In genomic region chr16:41996956-41997355, GRCm38 (mm10) we compare ENCODE assay signal across 24 mouse cellular contexts.
DNase-seq lines count a peak whose midpoint lies in the region; ATAC-seq lines count a peak whose summit lies in the region.
"Had no signal": no experiment of that assay in that cellular context is flagged by ENCODE, and none has a peak within 500 bp of the region (broad histone marks: within the 10 kb centered on the region; RNA-seq: fewer than 3 reads in every experiment).

No protein-coding gene starts in this region.

- H3K4me2 ChIP-seq in midbrain, embryonic 11.5 days = no peak overlapping the region
- H3K4me2 ChIP-seq in midbrain, embryonic 13.5 days (replicated peaks) = no peak overlapping the region
- H3K4me2 ChIP-seq: embryonic facial prominence, embryonic 15.5 days; forebrain, embryonic 15.5 days; heart, embryonic 15.5 days; hindbrain, embryonic 14.5 days; liver, embryonic 11.5 days; neural tube, embryonic 15.5 days had no signal

- 93% methylated on average over 1 of the region's 1 CpGs for WGBS in midbrain, embryonic 11.5 days
- 89% methylated on average over 1 of the region's 1 CpGs for WGBS in midbrain, embryonic 13.5 days

- no peaks in the 10 kb centered on the region for H3K36me3 ChIP-seq in midbrain, embryonic 11.5 days (ENCODE audit: control insufficient read depth, insufficient read depth, low read length)
- no peaks in the 10 kb centered on the region for H3K36me3 ChIP-seq in midbrain, embryonic 13.5 days
- H3K36me3 ChIP-seq: embryonic facial prominence, embryonic 15.5 days; forebrain, embryonic 15.5 days; heart, embryonic 15.5 days; midbrain, embryonic 10.5 days; neural tube, embryonic 15.5 days had no signal

- no peaks in the 10 kb centered on the region for H3K4me1 ChIP-seq in midbrain, embryonic 11.5 days (ENCODE audit: control insufficient read depth, insufficient read depth, low read length)
- H3K4me1 ChIP-seq in midbrain, embryonic 13.5 days (replicated peaks) = no peaks in the 10 kb centered on the region
- H3K4me1 ChIP-seq: embryonic facial prominence, embryonic 15.5 days; forebrain, embryonic 15.5 days; heart, embryonic 15.5 days; midbrain, embryonic 10.5 days; neural tube, embryonic 15.5 days had no signal

- no peaks in the 10 kb centered on the region for H3K9me3 ChIP-seq in midbrain, embryonic 11.5 days (ENCODE audit: control insufficient read depth, low read length)
- H3K9me3 ChIP-seq in midbrain, embryonic 13.5 days = no peaks in the 10 kb centered on the region
- H3K9me3 ChIP-seq: embryonic facial prominence, embryonic 15.5 days; forebrain, embryonic 15.5 days; heart, embryonic 15.5 days; midbrain, embryonic 10.5 days; neural tube, embryonic 15.5 days had no signal

- no peak overlapping the region for H3K9ac ChIP-seq in midbrain, embryonic 11.5 days (ENCODE audit: low read length)
- no peak overlapping the region for H3K9ac ChIP-seq in midbrain, embryonic 13.5 days (replicated peaks)
- H3K9ac ChIP-seq: embryonic facial prominence, embryonic 15.5 days; forebrain, embryonic 15.5 days; heart, embryonic 15.5 days; hindbrain, embryonic 14.5 days; neural tube, embryonic 15.5 days had no signal

- ATAC-seq in cerebellum, adult (ENCODE audit: insufficient number of reproducible peaks, low FRiP score, low TSS enrichment) = no peak
- no peak for ATAC-seq in midbrain, embryonic 11.5 days (ENCODE audit: low FRiP score)
- ATAC-seq in midbrain, embryonic 13.5 days = no peak
- ATAC-seq: activated CD4-positive, CD25-positive, alpha-beta regulatory T cell, adult 4 months; forebrain, embryonic 15.5 days; inflammation-experienced regulatory T-cells, adult 6 months had no signal

- no peak overlapping the region for H3K4me3 ChIP-seq in midbrain, embryonic 11.5 days (ENCODE audit: low read depth, low read length)
- H3K4me3 ChIP-seq in midbrain, embryonic 13.5 days (replicated peaks) = no peak overlapping the region
- H3K4me3 ChIP-seq: embryonic facial prominence, embryonic 15.5 days; forebrain, embryonic 15.5 days; heart, embryonic 15.5 days; midbrain, embryonic 10.5 days; neural tube, embryonic 15.5 days had no signal

- peak; percentile 25 for DNase-seq in cerebellum, adult 11-12 months
- peak; percentile 44 to 45 for DNase-seq in frontal cortex, adult 2 months (ENCODE audit: extremely low spot score in 1 of 2, low spot score in 1 of 2)
- no peak for DNase-seq in frontal cortex, postnatal 10 days (ENCODE audit: low spot score in 2 of 2)
- DNase-seq in midbrain, embryonic 11.5 days (ENCODE audit: low spot score, missing footprints) = peak; percentile 26
- peak; percentile 25 to 62 for DNase-seq in layer of hippocampus, postnatal 14 days (ENCODE audit: low spot score in 2 of 2)
- DNase-seq in liver = no peak
- DNase-seq: adrenal gland, postnatal 10 days; heart, postnatal 4 days; kidney, adult 18-20 months; lung, adult 18-20 months; lung, postnatal 10 days; spleen, adult 18-20 months; thymus, postnatal 36 days had no signal

- H3K27ac ChIP-seq in midbrain, embryonic 11.5 days (ENCODE audit: low read depth, low read length) = no peak overlapping the region
- no peak overlapping the region for H3K27ac ChIP-seq in midbrain, embryonic 13.5 days
- H3K27ac ChIP-seq: embryonic facial prominence, embryonic 15.5 days; forebrain, embryonic 15.5 days; heart, embryonic 15.5 days; hindbrain, embryonic 14.5 days; midbrain, embryonic 10.5 days; neural tube, embryonic 15.5 days had no signal

- no peaks in the 10 kb centered on the region for H3K27me3 ChIP-seq in midbrain, embryonic 11.5 days (ENCODE audit: control insufficient read depth, insufficient read depth, low read length)
- no peaks in the 10 kb centered on the region for H3K27me3 ChIP-seq in midbrain, embryonic 13.5 days
- H3K27me3 ChIP-seq: embryonic facial prominence, embryonic 15.5 days; forebrain, embryonic 15.5 days; heart, embryonic 15.5 days; neural tube, embryonic 15.5 days had no signal

Comparison
In these comparisons a context has a peak if more than half of its experiments do, and no peak if none do; other contexts are left out.
1. DNase-seq: peak in cerebellum, adult 11-12 months (single experiment), frontal cortex, adult 2 months (2 of 2), midbrain, embryonic 11.5 days (single experiment) and layer of hippocampus, postnatal 14 days (2 of 2); none in frontal cortex, postnatal 10 days (0 of 2) and liver (single experiment).